In genomic region chr8:123504591-123505195, GRCm38 (mm10) we compare ENCODE assay signal across 24 mouse cellular contexts. TPM values are rescaled to one million over a fixed set of nuclear protein-coding genes. Genes with fewer than 3 reads are reported as not detected.
DNase-seq lines count a peak whose midpoint lies in the region; ATAC-seq and TF ChIP-seq lines count a peak whose summit lies in the region.
"Had no signal": no experiment of that assay in that cellular context is flagged by ENCODE, and none has a peak within 500 bp of the region (broad histone marks: within the 10 kb centered on the region; RNA-seq: fewer than 3 reads in every experiment).

No protein-coding gene starts in this region.

- H3K36me3 ChIP-seq in hindbrain, postnatal 0 days (ENCODE audit: insufficient read depth, low read length), result peaks cover 84% of the 10 kb centered on the region
- H3K36me3 ChIP-seq in hindbrain, embryonic 11.5 days (ENCODE audit: control insufficient read depth, insufficient read depth, low read length), result peaks cover 33% of the 10 kb centered on the region
- H3K36me3 ChIP-seq in midbrain, embryonic 14.5 days (ENCODE audit: control insufficient read depth, insufficient read depth, low read length), result peaks cover 99% of the 10 kb centered on the region
- H3K36me3 ChIP-seq in midbrain, embryonic 16.5 days (ENCODE audit: control insufficient read depth, insufficient read depth, low read length), result peaks cover 68% of the 10 kb centered on the region
- peaks cover 79% of the 10 kb centered on the region for H3K36me3 ChIP-seq in midbrain, postnatal 0 days (ENCODE audit: insufficient read depth, low read length)

- 0 out of 2 replicates have a peak overlapping the region, but pooled peaks have one; percentile 38 for H3K27ac ChIP-seq in hindbrain, postnatal 0 days
- no peak overlapping the region for H3K27ac ChIP-seq in hindbrain, embryonic 11.5 days (ENCODE audit: low read depth, low read length)
- H3K27ac ChIP-seq in midbrain, embryonic 14.5 days (replicated peaks; ENCODE audit: low read depth, low read length), result 0 out of 2 replicates have a peak overlapping the region, but pooled peaks have one; percentile 20
- no peak overlapping the region for H3K27ac ChIP-seq in midbrain, embryonic 16.5 days (ENCODE audit: low read length)
- peak overlapping the region; percentile 0; the same call in 1 of the 2 replicates for H3K27ac ChIP-seq in midbrain, postnatal 0 days (ENCODE audit: low read depth, low read length)
- H3K27ac ChIP-seq: embryonic facial prominence, embryonic 10.5 days; gastrocnemius, adult 2 months; limb, embryonic 15.5 days; liver, embryonic 14.5 days; neural tube, embryonic 12.5 days had no signal

- no peak overlapping the region for H3K9ac ChIP-seq in hindbrain, postnatal 0 days (replicated peaks; ENCODE audit: low read length)
- H3K9ac ChIP-seq in hindbrain, embryonic 11.5 days (ENCODE audit: low read depth, low read length), result no peak overlapping the region
- no peak overlapping the region for H3K9ac ChIP-seq in midbrain, embryonic 14.5 days (replicated peaks; ENCODE audit: low read length)
- no peak overlapping the region for H3K9ac ChIP-seq in midbrain, embryonic 16.5 days (ENCODE audit: low read depth, low read length)
- H3K9ac ChIP-seq in midbrain, postnatal 0 days (replicated peaks; ENCODE audit: low read length, poor library complexity, severe bottlenecking), result no peak overlapping the region
- H3K9ac ChIP-seq: limb, embryonic 15.5 days; liver, embryonic 14.5 days; lung, embryonic 14.5 days; neural tube, embryonic 12.5 days had no signal

- H3K4me3 ChIP-seq in hindbrain, postnatal 0 days (ENCODE audit: low read length), result no peak overlapping the region
- no peak overlapping the region for H3K4me3 ChIP-seq in hindbrain, embryonic 11.5 days (ENCODE audit: low read depth, low read length)
- no peak overlapping the region for H3K4me3 ChIP-seq in midbrain, embryonic 14.5 days (replicated peaks; ENCODE audit: low read depth, low read length)
- H3K4me3 ChIP-seq in midbrain, embryonic 16.5 days (ENCODE audit: low read depth, low read length), result no peak overlapping the region
- no peak overlapping the region for H3K4me3 ChIP-seq in midbrain, postnatal 0 days (ENCODE audit: low read depth, low read length)
- H3K4me3 ChIP-seq: embryonic facial prominence, embryonic 10.5 days; gastrocnemius, adult 2 months; limb, embryonic 15.5 days; neural tube, embryonic 12.5 days had no signal

- no peak overlapping the region for H3K4me2 ChIP-seq in hindbrain, postnatal 0 days (ENCODE audit: low read depth, low read length)
- no peak overlapping the region for H3K4me2 ChIP-seq in hindbrain, embryonic 11.5 days (replicated peaks; ENCODE audit: low read depth, low read length)
- H3K4me2 ChIP-seq in midbrain, embryonic 14.5 days (ENCODE audit: low read length), result no peak overlapping the region
- no peak overlapping the region for H3K4me2 ChIP-seq in midbrain, embryonic 16.5 days (ENCODE audit: low read length)
- H3K4me2 ChIP-seq in midbrain, postnatal 0 days (ENCODE audit: low read depth, low read length, poor library complexity, severe bottlenecking), result no peak overlapping the region
- H3K4me2 ChIP-seq: limb, embryonic 15.5 days; lung, embryonic 14.5 days; neural tube, embryonic 12.5 days had no signal

- TF ChIP-seq CTCF in hindbrain, postnatal 0 days (IDR thresholded peaks at IDR 0.05; ENCODE audit: low read depth), result no peak
- TF ChIP-seq CTCF in midbrain, postnatal 0 days (IDR thresholded peaks at IDR 0.05), result no peak

- WGBS in hindbrain, postnatal 0 days, result 83% methylated on average over 9 of the region's 9 CpGs
- 88% methylated on average over 9 of the region's 9 CpGs for WGBS in hindbrain, embryonic 11.5 days
- 88% methylated on average over 9 of the region's 9 CpGs for WGBS in midbrain, embryonic 14.5 days
- 85% methylated on average over 9 of the region's 9 CpGs for WGBS in midbrain, embryonic 16.5 days
- WGBS in midbrain, postnatal 0 days, result 86% methylated on average over 9 of the region's 9 CpGs

- H3K9me3 ChIP-seq in hindbrain, postnatal 0 days (ENCODE audit: low read length), result no peaks in the 10 kb centered on the region
- H3K9me3 ChIP-seq in hindbrain, embryonic 11.5 days (ENCODE audit: control insufficient read depth, low read length), result no peaks in the 10 kb centered on the region
- H3K9me3 ChIP-seq in midbrain, embryonic 14.5 days (ENCODE audit: control insufficient read depth, low read length), result no peaks in the 10 kb centered on the region
- H3K9me3 ChIP-seq in midbrain, embryonic 16.5 days (replicated peaks; ENCODE audit: control insufficient read depth, low read length, poor library complexity, severe bottlenecking), result no peaks in the 10 kb centered on the region
- H3K9me3 ChIP-seq in midbrain, postnatal 0 days (ENCODE audit: low read length), result no peaks in the 10 kb centered on the region

- no peaks in the 10 kb centered on the region for H3K4me1 ChIP-seq in hindbrain, postnatal 0 days (ENCODE audit: insufficient read depth, low read length)
- H3K4me1 ChIP-seq in hindbrain, embryonic 11.5 days (replicated peaks; ENCODE audit: control insufficient read depth, insufficient read depth, low read length), result no peaks in the 10 kb centered on the region
- no peaks in the 10 kb centered on the region for H3K4me1 ChIP-seq in midbrain, embryonic 14.5 days (ENCODE audit: control insufficient read depth, insufficient read depth, low read length)
- H3K4me1 ChIP-seq in midbrain, embryonic 16.5 days (ENCODE audit: control insufficient read depth, insufficient read depth, low read length), result no peaks in the 10 kb centered on the region
- H3K4me1 ChIP-seq in midbrain, postnatal 0 days (ENCODE audit: insufficient read depth, low read length), result no peaks in the 10 kb centered on the region
- H3K4me1 ChIP-seq: embryonic facial prominence, embryonic 10.5 days; limb, embryonic 15.5 days; neural tube, embryonic 12.5 days had no signal

- ATAC-seq in hindbrain, postnatal 0 days, result no peak
- ATAC-seq in hindbrain, embryonic 11.5 days (ENCODE audit: low FRiP score), result no peak
- ATAC-seq in midbrain, embryonic 14.5 days (ENCODE audit: low FRiP score, low TSS enrichment), result no peak
- ATAC-seq in midbrain, embryonic 16.5 days, result no peak
- ATAC-seq in midbrain, postnatal 0 days (ENCODE audit: low FRiP score), result no peak

- H3K27me3 ChIP-seq in hindbrain, postnatal 0 days (ENCODE audit: insufficient read depth, low read length), result no peaks in the 10 kb centered on the region
- no peaks in the 10 kb centered on the region for H3K27me3 ChIP-seq in hindbrain, embryonic 11.5 days (ENCODE audit: control insufficient read depth, insufficient read depth, low read length)
- H3K27me3 ChIP-seq in midbrain, embryonic 14.5 days (ENCODE audit: control insufficient read depth, insufficient read depth, low read length), result no peaks in the 10 kb centered on the region
- H3K27me3 ChIP-seq in midbrain, embryonic 16.5 days (ENCODE audit: control insufficient read depth, insufficient read depth, low read depth, low read length), result no peaks in the 10 kb centered on the region
- no peaks in the 10 kb centered on the region for H3K27me3 ChIP-seq in midbrain, postnatal 0 days (ENCODE audit: insufficient read depth, low read length)
- H3K27me3 ChIP-seq: limb, embryonic 15.5 days; neural tube, embryonic 12.5 days had no signal

- no peak for DNase-seq in hindbrain, postnatal 0 days (ENCODE audit: low spot score)
- DNase-seq in hindbrain, embryonic 11.5 days (ENCODE audit: low spot score), result no peak
- DNase-seq in midbrain, embryonic 14.5 days, result no peak
- DNase-seq in Muller cell, postnatal 12 days (ENCODE audit: inconsistent ontology term), result peak; percentile 62
- no peak for DNase-seq in midbrain, postnatal 0 days (ENCODE audit: low spot score)
- DNase-seq in layer of hippocampus, postnatal 36 days, result no peak
- DNase-seq: cerebellum, adult 11-12 months; cerebellum, postnatal 10 days; gastrocnemius, adult 2 months; kidney, adult 11 months; left cerebral cortex, postnatal 4 days; lung, embryonic 14.5 days; retina, postnatal 1 day; right cerebral cortex, postnatal 25 days; spleen, adult 18-20 months; thymus, postnatal 25 days had no signal

RNA-seq across cellular contexts. Expression of gene Dbndd1, which starts 10.6 kb away (rescaled TPM):
- 76.0 and 95.7 TPM in 2 replicates for total RNA-seq in hindbrain, postnatal 0 days (2014; rRNA removed)
- 51.1 and 54.2 TPM in 2 replicates for polyA plus RNA-seq in hindbrain, postnatal 0 days (2015; fragmentation: Nextera tagmentation; extraction: Ambion mirVana)
- polyA plus RNA-seq in hindbrain, embryonic 11.5 days (2014; fragmentation: Nextera tagmentation; extraction: Ambion mirVana), result 40.7 and 42.1 TPM in 2 replicates
- 103 and 116 TPM in 2 replicates for polyA plus RNA-seq in midbrain, embryonic 14.5 days (2014; fragmentation: Nextera tagmentation; extraction: Ambion mirVana)
- polyA plus RNA-seq in midbrain, embryonic 16.5 days (2015; fragmentation: Nextera tagmentation; extraction: Ambion mirVana), result 95.9 and 103 TPM in 2 replicates
- total RNA-seq in midbrain, postnatal 0 days (2014; rRNA removed), result 96.0 and 101 TPM in 2 replicates
- 69.6 and 74.9 TPM in 2 replicates for polyA plus RNA-seq in midbrain, postnatal 0 days (2015; fragmentation: Nextera tagmentation; extraction: Ambion mirVana)
- 10 to 100 TPM; 10.9 to 11.0 TPM for total RNA-seq in layer of hippocampus, postnatal 36 days (2021)
- total RNA-seq: gastrocnemius, adult 2 months; heart, adult 8-10 months; heart, postnatal 25 days; monocyte, adult 5-6 weeks had no signal

RNA-seq across cellular contexts. Expression of gene Gas8, which starts 13.9 kb away (rescaled TPM):
- 16.3 TPM in 2 replicates for total RNA-seq in hindbrain, postnatal 0 days (2014; rRNA removed)
- polyA plus RNA-seq in hindbrain, postnatal 0 days (2015; fragmentation: Nextera tagmentation; extraction: Ambion mirVana), result 36.4 and 36.8 TPM in 2 replicates
- polyA plus RNA-seq in hindbrain, embryonic 11.5 days (2014; fragmentation: Nextera tagmentation; extraction: Ambion mirVana), result 45.5 and 50.7 TPM in 2 replicates
- 38.6 and 41.9 TPM in 2 replicates for polyA plus RNA-seq in midbrain, embryonic 14.5 days (2014; fragmentation: Nextera tagmentation; extraction: Ambion mirVana)
- polyA plus RNA-seq in midbrain, embryonic 16.5 days (2015; fragmentation: Nextera tagmentation; extraction: Ambion mirVana), result 43.9 and 48.2 TPM in 2 replicates
- 21.4 and 28.8 TPM in 2 replicates for total RNA-seq in midbrain, postnatal 0 days (2014; rRNA removed)
- polyA plus RNA-seq in midbrain, postnatal 0 days (2015; fragmentation: Nextera tagmentation; extraction: Ambion mirVana), result 42.8 and 43.9 TPM in 2 replicates
- total RNA-seq in layer of hippocampus, postnatal 36 days (2021), result 10 to 100 TPM; 25.8 to 27.5 TPM

RNA-seq across cellular contexts. Expression of gene Afg3l1, which starts 27.0 kb away (rescaled TPM):
- 16.6 and 26.7 TPM in 2 replicates for total RNA-seq in hindbrain, postnatal 0 days (2014; rRNA removed)
- 45.6 and 49.6 TPM in 2 replicates for polyA plus RNA-seq in hindbrain, postnatal 0 days (2015; fragmentation: Nextera tagmentation; extraction: Ambion mirVana)
- polyA plus RNA-seq in hindbrain, embryonic 11.5 days (2014; fragmentation: Nextera tagmentation; extraction: Ambion mirVana), result 30.7 and 32.3 TPM in 2 replicates
- 33.6 and 37.0 TPM in 2 replicates for polyA plus RNA-seq in midbrain, embryonic 14.5 days (2014; fragmentation: Nextera tagmentation; extraction: Ambion mirVana)
- 55.3 and 58.6 TPM in 2 replicates for polyA plus RNA-seq in midbrain, embryonic 16.5 days (2015; fragmentation: Nextera tagmentation; extraction: Ambion mirVana)
- total RNA-seq in midbrain, postnatal 0 days (2014; rRNA removed), result 15.0 and 22.1 TPM in 2 replicates
- 40.8 and 43.5 TPM in 2 replicates for polyA plus RNA-seq in midbrain, postnatal 0 days (2015; fragmentation: Nextera tagmentation; extraction: Ambion mirVana)
- 10 to 100 TPM; 24.7 to 27.9 TPM for total RNA-seq in layer of hippocampus, postnatal 36 days (2021)

Comparison
In these comparisons a context has a peak if more than half of its experiments do, and no peak if none do; other contexts are left out.
1. H3K27ac ChIP-seq: peak in hindbrain, postnatal 0 days (single experiment), midbrain, embryonic 14.5 days (single experiment) and midbrain, postnatal 0 days (single experiment); none in hindbrain, embryonic 11.5 days (single experiment) and midbrain, embryonic 16.5 days (single experiment).